Mouse (Mus musculus): Measurements from ENCODE around the gene Ccl4. TPM values are rescaled to one million over a fixed set of nuclear protein-coding genes. Genes with fewer than 3 reads are reported as not detected.

Ccl4 gene
- polyA plus RNA-seq, 1 experiment from 2014 or later, result 0.46 TPM

DNA sequence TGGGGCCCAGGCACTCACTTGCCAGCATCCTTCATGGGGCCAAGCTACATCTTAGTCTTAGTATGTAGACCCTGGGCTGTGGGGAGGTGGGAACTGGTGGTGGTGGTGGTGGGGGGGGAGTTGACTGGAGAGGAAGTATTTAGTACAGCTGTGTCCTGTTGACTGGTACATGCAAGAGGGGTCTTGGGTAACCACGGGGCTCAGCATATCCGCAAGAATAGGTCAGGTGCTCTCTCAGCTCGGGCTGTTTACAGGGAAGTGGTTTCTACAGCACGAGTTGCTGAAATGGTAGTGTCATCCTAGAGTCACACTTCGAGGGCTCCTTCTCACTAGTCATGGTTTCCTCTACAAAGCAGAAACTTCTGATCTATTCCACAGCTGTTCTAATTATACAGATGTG is 22.2 kb upstream of the Ccl4 start:
- Histone ChIP-seq H3K27ac (no peak overlapping the region), H3K4me1 (no peaks in the 10 kb centered on the region), H3K36me3 (replicated peaks) (no peaks in the 10 kb centered on the region), H3K4me3 (no peak overlapping the region), H3K27me3 (ENCODE audit: poor library complexity, severe bottlenecking) (no peaks in the 10 kb centered on the region), H3K9me3 (no peaks in the 10 kb centered on the region; the same call in 1 of the 2 replicates)
- 88% methylated on average over 5 of the region's 5 CpGs for WGBS
- no peak for DNase-seq (ENCODE audit: extremely low spot score, low spot score)

DNA sequence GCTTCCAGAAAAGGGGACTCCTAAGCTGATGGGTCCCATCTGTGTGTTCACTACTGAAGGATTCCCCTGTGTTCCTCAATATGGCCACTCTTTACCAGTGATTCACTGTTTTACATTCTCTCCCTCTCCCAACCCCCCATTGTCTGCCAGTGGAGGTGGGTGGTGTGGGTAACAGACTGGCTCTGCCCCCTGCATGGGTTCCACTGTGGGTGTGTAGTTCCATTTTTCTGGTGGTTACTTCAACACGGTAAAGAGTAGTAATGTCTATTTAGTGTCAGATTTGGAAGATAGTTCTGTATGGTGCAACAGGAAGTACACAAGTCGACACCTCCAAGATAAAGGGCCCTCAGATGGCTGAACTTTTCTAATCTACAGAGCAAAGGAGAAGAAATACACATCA is 21.2 kb upstream of the Ccl4 start:
- H3K27me3 ChIP-seq (ENCODE audit: poor library complexity, severe bottlenecking), result no peaks in the 10 kb centered on the region
- H3K36me3 ChIP-seq (replicated peaks), result no peaks in the 10 kb centered on the region
- H3K27ac ChIP-seq, result no peak overlapping the region
- no peaks in the 10 kb centered on the region for H3K4me1 ChIP-seq
- WGBS, result 83% methylated on average over 2 of the region's 2 CpGs
- no peak for DNase-seq (ENCODE audit: extremely low spot score, low spot score)
- H3K9me3 ChIP-seq, result peaks cover 5% of the 10 kb centered on the region
- no peak overlapping the region for H3K4me3 ChIP-seq

DNA sequence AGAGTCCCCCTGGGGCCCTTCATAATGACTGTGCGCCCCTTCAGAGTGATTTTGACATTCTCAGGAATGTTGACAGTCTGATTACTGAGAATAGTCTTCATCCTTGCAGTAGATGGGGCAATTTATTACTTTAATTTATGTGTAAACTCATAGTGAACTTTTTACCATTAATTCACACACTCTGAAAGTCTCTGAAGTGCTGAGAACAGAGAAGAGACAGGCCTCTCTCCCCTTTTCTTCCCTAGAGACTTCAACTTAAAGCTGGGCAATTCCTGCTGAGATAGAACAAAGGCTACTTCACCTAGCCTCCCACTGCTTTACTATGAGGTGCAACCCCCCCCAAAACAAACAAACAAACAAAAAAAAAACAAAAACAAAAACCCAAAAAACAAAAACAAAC is 16.9 kb upstream of the Ccl4 start, which contains the start of gene Rpl9-ps1:
Gene Rpl9-ps1, minus strand, starts transcription at position 101 of the 400 bp plus-strand sequence.
- Histone ChIP-seq H3K4me1 (no peaks in the 10 kb centered on the region), H3K4me3 (no peak within 1 kb of the TSS), H3K36me3 (replicated peaks) (no peaks in the 10 kb centered on the region), H3K27me3 (ENCODE audit: poor library complexity, severe bottlenecking) (no peaks in the 10 kb centered on the region), H3K9me3 (peaks cover 5% of the 10 kb centered on the region), H3K27ac (no peak within 1 kb of the TSS)
- 90% methylated on average over 1 of the region's 1 CpGs for WGBS
- DNase-seq (ENCODE audit: extremely low spot score, low spot score), result no peak

DNA sequence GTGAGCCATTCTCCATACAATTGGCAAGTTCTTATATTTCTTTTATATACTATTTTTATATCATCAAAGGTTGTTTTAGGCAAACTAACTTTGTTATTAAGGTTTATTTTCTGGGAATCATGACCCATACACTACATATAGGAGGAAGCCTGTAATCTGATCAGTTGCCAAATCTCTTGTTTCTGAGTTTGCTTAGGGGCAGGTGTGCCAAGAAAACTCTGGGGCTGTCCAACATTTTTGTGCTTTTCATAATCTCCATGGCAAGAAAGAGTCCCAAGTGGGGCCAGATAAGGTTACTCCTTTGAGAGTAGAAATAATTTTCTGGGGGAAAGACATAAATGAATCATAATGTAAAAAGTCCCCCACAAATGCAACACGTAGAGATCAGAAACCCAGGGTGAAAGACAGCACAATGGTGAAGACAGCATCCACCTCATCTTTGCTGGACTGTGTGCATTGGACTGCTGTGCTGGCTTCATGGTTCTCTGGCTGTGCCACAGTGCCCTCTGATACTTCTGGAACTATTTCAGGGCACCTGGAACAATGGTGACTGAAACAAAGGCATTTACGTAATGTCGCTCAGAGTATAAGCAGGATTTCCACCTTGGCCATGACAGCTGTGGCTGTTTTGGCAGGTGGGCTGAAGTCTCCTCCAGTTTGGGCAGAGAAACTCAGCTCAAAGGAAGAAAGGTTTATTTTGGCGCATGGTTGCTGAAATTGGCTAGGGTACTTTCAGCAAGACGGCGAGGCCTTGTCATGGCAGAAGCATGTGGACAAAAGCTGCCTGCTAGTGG is 15.8 kb upstream of the Ccl4 start:
- Histone ChIP-seq H3K27ac (no peak overlapping the region), H3K36me3 (replicated peaks) (no peaks in the 10 kb centered on the region), H3K4me3 (no peak overlapping the region), H3K9me3 (peaks cover 5% of the 10 kb centered on the region), H3K27me3 (ENCODE audit: poor library complexity, severe bottlenecking) (no peaks in the 10 kb centered on the region), H3K4me1 (no peaks in the 10 kb centered on the region)
- 95% methylated on average over 6 of the region's 6 CpGs for WGBS
- no peak for DNase-seq (ENCODE audit: extremely low spot score, low spot score)

DNA sequence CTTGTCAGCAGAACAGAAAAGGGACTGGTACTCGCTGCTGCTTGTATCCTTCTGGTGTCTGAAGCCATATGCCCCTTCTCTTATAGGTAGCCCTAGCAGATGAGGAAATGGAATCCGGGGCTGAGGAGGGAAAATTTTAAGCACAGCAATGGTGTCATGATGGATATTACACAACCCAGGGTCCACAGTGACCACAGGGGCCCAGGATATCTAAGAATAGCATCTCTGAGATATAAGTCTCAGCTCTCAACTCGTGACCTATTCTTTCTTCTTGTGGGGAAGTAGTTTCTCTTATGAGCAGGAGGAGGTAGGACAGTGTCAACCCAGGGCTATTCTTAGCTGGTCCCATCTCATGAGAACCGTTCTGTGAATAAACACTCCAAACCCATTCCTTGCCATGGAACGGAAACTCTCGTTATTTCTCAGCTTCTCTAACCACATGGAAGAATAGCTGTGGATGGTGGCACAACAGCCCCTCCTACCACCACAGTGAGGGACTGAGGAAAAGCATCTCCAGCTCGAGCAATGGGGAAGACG is 13.0 kb upstream of the Ccl4 start, which contains the start of gene Ccl3:
Gene Ccl3, minus strand, starts transcription at position 51 of the 537 bp plus-strand sequence.
- no peak for DNase-seq (ENCODE audit: extremely low spot score, low spot score)
- 87% methylated on average over 8 of the region's 8 CpGs for WGBS
- Histone ChIP-seq H3K4me1 (no peaks in the 10 kb centered on the region), H3K27ac (no peak within 1 kb of the TSS), H3K9me3 (peaks cover 5% of the 10 kb centered on the region), H3K4me3 (no peak within 1 kb of the TSS), H3K27me3 (ENCODE audit: poor library complexity, severe bottlenecking) (no peaks in the 10 kb centered on the region), H3K36me3 (replicated peaks) (no peaks in the 10 kb centered on the region)

DNA sequence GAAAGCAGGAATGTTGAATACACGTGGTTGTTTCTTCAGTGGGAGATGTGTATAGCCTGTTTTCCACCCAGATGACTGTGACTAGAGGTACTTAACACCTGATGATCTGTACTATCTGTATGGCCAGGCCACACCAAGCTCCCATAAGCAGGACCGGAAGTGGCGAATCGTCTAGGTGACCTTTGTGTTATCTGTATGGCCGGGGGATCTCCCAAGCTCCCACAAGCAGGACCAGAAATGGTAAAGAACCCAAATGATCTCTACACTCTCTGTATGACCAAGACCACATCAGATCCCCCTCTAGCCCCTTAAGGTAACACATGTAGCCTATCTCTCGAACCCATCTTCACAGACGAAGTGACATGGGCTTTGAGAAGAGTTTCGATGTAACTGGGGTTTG is 7.8 kb upstream of the Ccl4 start:
- Histone ChIP-seq H3K27ac (no peak overlapping the region), H3K36me3 (replicated peaks) (no peaks in the 10 kb centered on the region), H3K4me1 (no peaks in the 10 kb centered on the region), H3K4me3 (no peak overlapping the region), H3K27me3 (ENCODE audit: poor library complexity, severe bottlenecking) (no peaks in the 10 kb centered on the region), H3K9me3 (no peaks in the 10 kb centered on the region)
- 91% methylated on average over 8 of the region's 8 CpGs for WGBS
- no peak for DNase-seq (ENCODE audit: extremely low spot score, low spot score)

DNA sequence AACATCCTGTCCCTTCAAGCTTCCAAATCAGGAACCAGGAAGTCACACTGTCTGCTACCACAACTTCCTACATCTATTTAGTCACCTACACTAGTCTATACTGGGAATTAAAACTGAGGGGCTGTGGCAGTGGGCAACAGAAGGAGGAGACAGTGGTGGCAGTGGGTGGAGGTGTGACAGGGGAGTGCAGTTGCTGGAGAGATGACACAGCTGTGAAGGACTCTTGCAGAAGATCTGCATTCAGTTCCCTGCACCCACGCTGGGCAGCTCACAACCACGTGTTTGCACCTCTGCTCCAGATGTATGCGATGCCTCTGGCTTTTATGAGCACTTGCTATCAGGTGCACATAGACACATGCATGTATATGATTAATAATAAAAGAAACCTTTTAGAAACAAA is 4.9 kb upstream of the Ccl4 start:
- DNase-seq (ENCODE audit: extremely low spot score, low spot score), result no peak
- 85% methylated on average over 3 of the region's 3 CpGs for WGBS

DNA sequence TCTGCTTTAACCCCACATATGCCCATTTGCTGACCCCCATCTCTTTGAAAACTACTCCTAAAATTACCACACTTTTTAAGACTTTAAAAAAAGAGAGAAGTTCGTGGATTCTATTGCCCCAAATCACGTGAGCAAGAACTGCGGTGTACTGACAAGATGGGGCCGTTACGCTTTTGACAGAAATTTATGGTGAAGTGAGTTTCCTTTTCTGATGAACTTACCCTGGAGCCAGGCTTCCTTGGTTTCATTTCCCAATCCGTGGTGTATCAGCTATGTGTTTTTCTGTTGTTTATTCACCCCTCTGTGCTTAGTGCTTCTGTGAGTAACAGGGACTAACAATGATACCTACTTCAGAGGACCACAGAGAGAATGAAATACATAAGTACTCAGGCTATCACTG is 3.6 kb upstream of the Ccl4 start:
- no peak overlapping the region for H3K27ac ChIP-seq
- H3K9me3 ChIP-seq, result no peaks in the 10 kb centered on the region
- no peaks in the 10 kb centered on the region for H3K4me1 ChIP-seq
- DNase-seq (ENCODE audit: extremely low spot score, low spot score), result no peak
- no peaks in the 10 kb centered on the region for H3K36me3 ChIP-seq (replicated peaks)
- 84% methylated on average over 6 of the region's 6 CpGs for WGBS
- no peak overlapping the region for H3K4me3 ChIP-seq
- H3K27me3 ChIP-seq (ENCODE audit: poor library complexity, severe bottlenecking), result no peaks in the 10 kb centered on the region

More for the DNA sequence above, 4.9 kb upstream of the Ccl4 start:
- Histone ChIP-seq H3K4me3 (no peak overlapping the region), H3K4me1 (no peaks in the 10 kb centered on the region), H3K27me3 (ENCODE audit: poor library complexity, severe bottlenecking) (no peaks in the 10 kb centered on the region), H3K36me3 (replicated peaks) (no peaks in the 10 kb centered on the region), H3K9me3 (no peaks in the 10 kb centered on the region), H3K27ac (no peak overlapping the region)

DNA sequence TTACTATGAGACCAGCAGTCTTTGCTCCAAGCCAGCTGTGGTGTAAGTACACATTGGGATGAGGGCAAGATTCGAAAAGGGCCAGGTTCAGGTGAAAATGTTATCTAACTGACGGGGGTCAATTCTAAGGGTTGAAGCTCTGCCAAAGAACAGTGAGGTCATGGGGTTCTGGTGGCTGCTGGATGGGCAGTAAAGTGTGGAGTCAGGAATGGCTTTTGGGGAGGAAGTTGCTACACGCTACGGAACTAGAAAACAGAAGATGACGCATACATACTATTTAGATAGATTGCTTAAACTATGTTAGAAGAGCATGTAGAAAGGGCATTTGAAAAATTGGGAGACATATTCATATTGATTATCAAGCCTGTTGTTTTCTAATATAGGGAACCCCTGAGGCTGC is 1.1 kb downstream of the Ccl4 start:
- Histone ChIP-seq H3K4me3 (no peak overlapping the region), H3K4me1 (no peaks in the 10 kb centered on the region), H3K27me3 (ENCODE audit: poor library complexity, severe bottlenecking) (no peaks in the 10 kb centered on the region), H3K36me3 (replicated peaks) (no peaks in the 10 kb centered on the region), H3K27ac (no peak overlapping the region), H3K9me3 (no peaks in the 10 kb centered on the region)
- WGBS, result 91% methylated on average over 5 of the region's 5 CpGs
- DNase-seq (ENCODE audit: extremely low spot score, low spot score), result no peak

DNA sequence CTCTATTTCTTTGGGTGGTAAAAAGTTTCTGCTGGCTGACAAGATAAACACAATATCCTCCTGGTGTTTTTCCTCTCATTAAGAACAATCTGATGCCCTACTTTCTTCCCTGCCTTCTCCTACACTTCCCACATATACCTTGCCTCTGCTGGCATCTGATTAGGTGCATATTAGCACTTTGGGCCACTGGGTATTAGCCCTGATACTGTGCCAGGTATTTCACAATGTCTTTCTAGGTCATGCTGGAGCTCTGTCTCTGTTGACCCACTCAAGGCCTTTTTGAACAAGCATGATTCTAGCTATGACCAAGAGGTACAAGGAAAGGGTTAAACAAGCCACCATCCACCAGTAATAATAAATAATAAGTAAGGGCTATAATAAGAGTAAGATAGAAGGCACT is 9.4 kb downstream of the Ccl4 start:
- Histone ChIP-seq H3K9me3 (no peaks in the 10 kb centered on the region), H3K27me3 (ENCODE audit: poor library complexity, severe bottlenecking) (no peaks in the 10 kb centered on the region), H3K4me1 (no peaks in the 10 kb centered on the region), H3K27ac (no peak overlapping the region), H3K36me3 (replicated peaks) (no peaks in the 10 kb centered on the region), H3K4me3 (no peak overlapping the region)
- no peak for DNase-seq (ENCODE audit: extremely low spot score, low spot score)

DNA sequence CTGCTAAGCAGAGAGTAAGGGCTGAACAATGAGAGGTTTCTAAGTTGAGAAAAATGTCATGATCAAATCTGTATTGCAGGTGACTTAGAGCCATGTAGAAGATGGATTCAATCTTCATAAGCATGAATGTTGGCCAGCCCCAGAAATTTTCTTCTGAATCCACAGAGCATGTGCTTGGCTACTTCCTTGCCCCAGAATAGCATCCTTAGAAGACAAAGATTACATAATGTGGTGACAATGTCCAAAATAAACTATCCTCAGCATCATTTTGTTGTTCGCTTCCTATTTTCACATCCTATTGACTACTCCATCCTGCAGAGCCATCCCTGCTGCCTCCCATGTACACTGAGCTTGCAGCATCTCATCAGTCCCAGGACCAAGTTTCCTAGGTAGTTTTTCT is 13.3 kb downstream of the Ccl4 start:
- H3K9me3 ChIP-seq, result no peaks in the 10 kb centered on the region
- no peak overlapping the region for H3K27ac ChIP-seq
- H3K4me3 ChIP-seq, result no peak overlapping the region
- no peaks in the 10 kb centered on the region for H3K27me3 ChIP-seq (ENCODE audit: poor library complexity, severe bottlenecking)
- DNase-seq (ENCODE audit: extremely low spot score, low spot score), result no peak
- H3K4me1 ChIP-seq, result no peaks in the 10 kb centered on the region
- H3K36me3 ChIP-seq (replicated peaks), result no peaks in the 10 kb centered on the region
- WGBS, result 97% methylated on average over 1 of the region's 1 CpGs

DNA sequence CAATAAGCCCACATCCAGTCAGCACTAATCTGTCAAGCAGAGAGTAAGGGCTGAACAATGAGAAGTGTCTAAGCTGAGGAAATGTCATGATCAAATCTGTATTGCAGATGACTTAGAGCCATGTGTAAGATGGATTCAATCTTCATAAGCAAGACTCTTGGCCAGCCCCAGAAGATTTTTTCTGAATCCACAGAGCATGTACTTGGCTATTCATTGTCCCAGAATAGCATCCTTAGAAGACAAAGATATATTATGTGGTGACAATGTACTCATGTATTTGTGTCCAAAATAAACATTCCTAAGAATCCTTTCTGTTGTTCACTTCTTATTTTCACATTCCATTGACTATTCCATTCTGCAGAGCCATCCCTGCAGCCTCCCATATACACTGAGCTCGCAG is 27.5 kb downstream of the Ccl4 start:
- H3K36me3 ChIP-seq (replicated peaks), result no peaks in the 10 kb centered on the region
- no peaks in the 10 kb centered on the region for H3K9me3 ChIP-seq
- H3K27ac ChIP-seq, result no peak overlapping the region
- no peaks in the 10 kb centered on the region for H3K27me3 ChIP-seq (ENCODE audit: poor library complexity, severe bottlenecking)
- DNase-seq (ENCODE audit: extremely low spot score, low spot score), result no peak
- no peaks in the 10 kb centered on the region for H3K4me1 ChIP-seq
- H3K4me3 ChIP-seq, result no peak overlapping the region
- 93% methylated on average over 1 of the region's 1 CpGs for WGBS

DNA sequence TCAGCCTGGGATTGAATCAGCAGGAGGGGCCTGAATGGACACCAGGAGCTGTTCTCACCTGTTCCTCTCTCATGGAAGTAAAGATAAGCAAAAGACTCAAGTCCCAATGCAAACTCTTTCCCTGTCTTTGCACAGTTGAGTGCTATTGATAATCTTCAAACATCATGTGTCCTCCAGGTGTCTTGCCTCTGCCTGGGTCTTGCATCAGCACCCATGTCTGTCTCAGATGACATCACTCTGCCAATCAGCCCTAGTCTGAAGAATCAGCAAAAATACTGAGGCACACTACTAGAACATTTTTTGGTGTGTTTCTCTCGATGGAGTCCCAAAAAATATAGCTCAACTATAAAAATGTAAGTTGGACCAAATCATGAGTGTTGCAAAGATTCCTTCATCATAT is 29.6 kb downstream of the Ccl4 start:
- Histone ChIP-seq H3K9me3 (no peaks in the 10 kb centered on the region), H3K4me1 (no peaks in the 10 kb centered on the region), H3K4me3 (no peak overlapping the region), H3K27me3 (ENCODE audit: poor library complexity, severe bottlenecking) (no peaks in the 10 kb centered on the region), H3K36me3 (replicated peaks) (no peaks in the 10 kb centered on the region), H3K27ac (no peak overlapping the region)
- 77% methylated on average over 1 of the region's 1 CpGs for WGBS
- no peak for DNase-seq (ENCODE audit: extremely low spot score, low spot score)
